Mouse (Mus musculus) central nervous system, embryonic 18 days (tissue): ENCODE measurements around the gene Espn. TPM values are rescaled to one million over a fixed set of nuclear protein-coding genes. Genes with fewer than 3 reads are reported as not detected.

ENCODE experiments used
- polyA plus RNA-seq: library from polyadenylated mRNA; depleted of rRNA; stranded (reverse); fragments of >200 nt; gene quantifications from 2 replicates; pipeline ENCODE4 v1.2.3, GENCODE M21; 2012; rRNA removed

Gene Espn
- 0.30 and 0.36 TPM in 2 replicates for polyA plus RNA-seq

GRCm38 (mm10) chr4:152151966-152152544, at the start of gene Espn:
TSS of gene Espn (minus strand) at chr4:152152371.

DNA sequence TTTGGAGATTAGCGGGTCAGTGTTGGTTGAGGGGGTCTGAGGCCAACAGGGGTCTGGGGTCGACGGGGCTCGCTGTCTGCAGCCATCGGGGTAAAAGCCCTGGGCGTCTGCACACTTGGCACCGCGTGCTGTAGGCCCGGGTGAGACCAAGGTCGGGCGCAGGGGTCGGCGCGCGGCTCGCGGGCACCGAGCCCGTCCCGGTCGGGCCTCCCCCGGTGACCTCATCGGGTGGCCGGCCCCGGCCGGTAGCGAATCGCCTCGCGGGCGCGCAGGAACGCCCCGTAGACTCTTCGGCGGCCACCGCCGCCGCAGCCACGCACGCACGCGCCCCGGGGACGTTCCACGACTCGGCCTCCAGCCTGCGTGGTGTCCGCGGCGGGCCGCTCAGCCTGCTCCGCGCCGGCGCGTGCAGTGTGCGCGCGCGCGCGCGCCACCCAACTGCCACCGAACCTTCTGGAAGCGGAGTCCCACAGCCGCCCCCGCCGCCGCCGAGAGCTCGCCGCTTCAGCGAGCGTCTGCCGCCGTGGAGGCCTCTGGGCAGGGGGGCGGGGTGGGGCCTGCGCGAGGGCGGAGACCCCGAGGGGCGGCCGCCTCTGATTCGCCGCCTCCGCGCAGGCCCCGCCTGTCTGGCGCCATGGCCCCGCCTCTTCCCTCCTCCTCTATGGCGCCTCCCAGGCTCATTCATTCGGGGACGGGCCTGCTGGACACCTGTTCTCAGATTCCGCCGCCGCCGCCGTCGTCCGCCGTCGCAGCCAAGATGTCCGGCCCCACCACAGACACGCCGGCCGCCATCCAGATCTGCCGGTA, 25.6 kb upstream of the Espn start, which contains the start of gene Acot7:
TSS of gene Acot7 (plus strand) at position 598 of the 807 bp plus-strand sequence.

GRCm38 (mm10) chr4:152158585-152159284, 6.6 kb upstream of the Espn start, which contains the start of gene Hes2:
TSS of gene Hes2 (plus strand) at chr4:152158867.

DNA sequence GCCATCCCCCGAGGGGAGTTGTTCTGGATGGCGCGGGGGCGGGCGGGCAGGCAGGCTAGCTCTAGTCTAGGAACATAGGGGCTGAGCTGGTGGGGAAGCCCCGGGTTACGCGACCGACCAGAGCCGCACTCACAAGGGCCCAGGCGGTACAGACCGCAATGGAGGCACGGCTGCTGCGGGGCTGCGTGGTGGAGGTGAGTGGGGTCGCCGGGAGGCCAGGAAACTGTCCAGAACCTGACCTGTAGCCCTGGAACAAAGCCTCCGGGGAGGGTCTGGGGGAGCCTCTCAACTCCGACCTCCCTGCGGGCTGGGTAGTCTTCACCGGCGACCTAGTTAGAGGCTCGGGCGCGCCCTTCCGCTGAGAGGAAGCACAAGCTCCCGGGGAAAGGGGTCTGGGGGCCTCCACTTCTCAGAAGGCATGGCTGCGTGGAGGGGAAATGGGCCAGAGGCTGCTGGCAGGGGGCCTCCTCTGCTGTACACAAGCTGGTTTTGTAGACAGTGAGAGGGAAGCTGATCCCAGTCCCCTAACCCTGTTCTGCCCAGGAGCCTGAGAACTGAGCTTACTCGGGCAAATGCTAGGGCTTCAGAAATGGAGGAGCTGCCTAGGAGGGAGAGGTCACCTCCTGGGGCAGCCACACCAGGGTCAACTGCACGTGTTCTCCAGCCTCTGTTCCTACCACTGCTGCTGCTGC, 36.1 kb downstream of the Espn start, which contains the start of gene Tnfrsf25:
TSS of gene Tnfrsf25 (plus strand) at position 14 of the 692 bp plus-strand sequence.

DNA sequence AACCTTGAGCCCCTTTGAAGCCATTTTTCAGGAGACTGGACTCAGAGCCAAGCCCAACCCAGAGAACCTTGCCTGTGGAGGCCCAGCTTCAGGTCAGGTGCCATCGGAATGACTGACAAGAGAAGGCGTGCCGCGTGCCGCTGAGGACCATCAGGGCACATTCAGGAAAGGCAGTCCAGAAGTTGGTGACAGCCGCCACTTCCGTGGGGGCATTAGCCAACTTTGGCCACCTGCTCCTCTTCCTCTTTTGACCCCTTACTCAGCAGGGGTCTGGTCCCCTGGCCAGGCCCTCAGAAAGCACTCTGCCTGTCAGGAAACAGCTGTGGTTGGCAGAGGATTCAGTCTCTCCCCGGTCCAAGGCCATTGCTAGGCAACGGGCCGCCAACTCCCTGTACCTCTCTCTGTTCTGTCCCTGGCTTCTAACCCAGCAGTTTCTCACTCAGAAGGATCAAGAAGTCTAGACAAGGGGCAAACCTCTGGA, 80.0 kb downstream of the Espn start, which contains the start of gene Plekhg5:
TSS of gene Plekhg5 (plus strand) at position 378 of the 481 bp plus-strand sequence.

Other genes with a start within 250 kb of the Espn start
- 73.1 and 75.2 TPM in 2 replicates for gene Dnajc11, start 218.7 kb downstream of the Espn start, polyA plus RNA-seq
- gene Thap3, start 163.4 kb downstream of the Espn start, polyA plus RNA-seq, result 40.3 and 45.0 TPM in 2 replicates
- gene Phf13, start 156.1 kb downstream of the Espn start, polyA plus RNA-seq, result 15.2 and 16.2 TPM in 2 replicates
- 4.7 and 4.8 TPM in 2 replicates for gene Klhl21, start 143.6 kb downstream of the Espn start, polyA plus RNA-seq
- 27.6 and 29.1 TPM in 2 replicates for gene Zbtb48, start 124.7 kb downstream of the Espn start, polyA plus RNA-seq
- 0.45 and 0.56 TPM in 2 replicates for gene Tas1r1, start 113.8 kb downstream of the Espn start, polyA plus RNA-seq
- gene Nol9, start 113.0 kb downstream of the Espn start, polyA plus RNA-seq, result 22.1 and 22.2 TPM in 2 replicates
- 13.2 and 14.8 TPM in 2 replicates for gene Plekhg5, start 79.9 kb downstream of the Espn start, polyA plus RNA-seq
- gene Tnfrsf25, start 36.4 kb downstream of the Espn start, polyA plus RNA-seq, result 3.6 and 4.4 TPM in 2 replicates
- 0.03 and 0.04 TPM in 2 replicates for gene Hes2, start 6.5 kb upstream of the Espn start, polyA plus RNA-seq
- 276 and 301 TPM in 2 replicates for gene Acot7, start 25.8 kb upstream of the Espn start, polyA plus RNA-seq
- 39.6 and 45.3 TPM in 2 replicates for gene Gpr153, start 121.9 kb upstream of the Espn start, polyA plus RNA-seq
- gene Hes3, start 139.3 kb upstream of the Espn start, polyA plus RNA-seq, result 0.12 and 0.16 TPM in 2 replicates
- 19.3 and 21.4 TPM in 2 replicates for gene Icmt, start 144.9 kb upstream of the Espn start, polyA plus RNA-seq
- gene Rnf207, start 166.6 kb upstream of the Espn start, polyA plus RNA-seq, result 8.8 and 9.8 TPM in 2 replicates
- 370 and 387 TPM in 2 replicates for gene Rpl22, start 173.4 kb upstream of the Espn start, polyA plus RNA-seq
- gene Chd5, start 186.3 kb upstream of the Espn start, polyA plus RNA-seq, result 40.6 and 48.9 TPM in 2 replicates